Mouse (Mus musculus) kidney, adult 11 months (tissue): ENCODE results near the gene Frmd8.
A peak's percentile ranks its signal among the peaks of the same experiment; 100 is the strongest.

Experiments
- DNase-seq: peaks from one replicate; pipeline ENCODE4 v3.0.0; 2022

Gene Frmd8

DNA sequence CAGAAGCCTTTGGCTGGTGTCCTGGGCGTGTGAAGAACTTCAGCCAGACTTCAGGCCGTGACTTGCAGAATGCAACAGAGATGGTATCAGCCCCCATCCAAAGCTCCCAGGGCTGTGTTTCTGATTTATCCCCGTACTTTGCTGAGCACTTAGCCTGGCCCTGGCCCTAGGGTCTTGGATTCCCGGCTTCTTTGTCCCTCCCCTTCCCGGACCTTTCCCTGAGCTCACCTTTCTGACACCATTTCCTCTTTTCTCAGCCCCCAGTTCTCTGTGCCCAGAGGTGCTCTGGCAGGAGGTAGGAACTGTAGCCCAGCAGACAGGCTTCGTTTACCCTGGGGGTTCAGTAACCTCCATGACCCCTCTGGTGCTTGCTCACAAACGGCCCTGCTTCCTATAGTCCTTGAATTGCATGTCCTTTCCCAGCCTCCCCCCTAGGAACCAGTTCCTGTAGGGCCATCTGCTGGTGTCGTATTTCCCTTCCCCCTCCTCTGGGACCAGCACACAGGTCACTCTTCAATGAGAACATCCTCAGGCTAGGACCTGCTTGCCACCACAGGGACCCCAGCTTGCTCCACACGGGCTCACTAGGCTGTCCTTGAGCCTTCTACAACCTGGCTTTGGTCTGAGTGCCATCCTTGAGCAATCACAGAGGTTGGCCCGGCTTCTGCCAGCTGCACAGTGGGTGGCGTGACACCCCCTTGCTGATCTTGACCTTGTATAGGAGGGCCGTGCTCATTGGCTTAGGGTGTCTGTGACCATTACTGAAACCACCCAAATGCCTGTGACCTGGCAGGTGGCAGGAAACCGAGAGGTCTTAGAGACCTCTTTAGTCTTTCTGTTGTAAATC, 26.0 kb downstream of the Frmd8 start:
- DNase-seq = peak; percentile 71

DNA sequence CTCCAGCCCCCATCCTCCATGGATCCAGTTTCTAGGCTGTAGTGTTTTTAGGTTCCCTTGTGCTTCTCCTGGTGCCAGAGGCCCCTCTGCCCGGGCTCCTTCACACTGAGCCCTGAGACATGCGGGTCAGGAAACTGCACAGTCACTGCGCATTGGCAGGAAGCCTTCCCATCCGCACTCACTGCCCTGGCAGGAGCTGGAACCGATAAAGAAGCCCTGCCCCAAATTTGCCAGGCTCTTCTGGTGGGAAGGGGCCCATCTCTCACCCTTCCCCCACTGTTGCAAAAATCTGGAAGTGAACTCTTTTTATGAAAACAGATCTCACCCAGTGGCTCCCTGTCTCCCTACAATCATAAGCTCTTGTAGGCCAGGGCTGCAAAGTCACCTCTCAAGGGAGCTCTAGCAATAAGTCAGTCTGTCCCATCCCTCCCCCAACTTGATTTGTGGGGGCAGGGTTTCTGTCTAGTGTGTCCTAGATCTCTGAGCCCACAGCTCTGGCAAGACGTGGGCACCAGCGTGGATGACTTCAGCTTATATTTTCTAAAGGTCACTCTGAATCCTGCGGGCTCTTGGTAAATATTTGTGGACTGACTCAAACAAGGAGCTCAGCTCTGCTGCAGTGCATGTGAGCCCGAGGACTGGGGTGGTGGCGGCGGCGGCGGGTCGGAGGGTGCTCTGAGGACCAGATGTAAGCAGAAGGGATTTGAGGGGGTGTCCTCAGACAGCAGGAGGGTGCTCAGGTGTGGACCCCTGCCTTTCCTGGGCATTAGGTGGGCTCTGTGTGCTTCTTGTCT, 26.8 kb downstream of the Frmd8 start:
- DNase-seq = peak; percentile 80

DNA sequence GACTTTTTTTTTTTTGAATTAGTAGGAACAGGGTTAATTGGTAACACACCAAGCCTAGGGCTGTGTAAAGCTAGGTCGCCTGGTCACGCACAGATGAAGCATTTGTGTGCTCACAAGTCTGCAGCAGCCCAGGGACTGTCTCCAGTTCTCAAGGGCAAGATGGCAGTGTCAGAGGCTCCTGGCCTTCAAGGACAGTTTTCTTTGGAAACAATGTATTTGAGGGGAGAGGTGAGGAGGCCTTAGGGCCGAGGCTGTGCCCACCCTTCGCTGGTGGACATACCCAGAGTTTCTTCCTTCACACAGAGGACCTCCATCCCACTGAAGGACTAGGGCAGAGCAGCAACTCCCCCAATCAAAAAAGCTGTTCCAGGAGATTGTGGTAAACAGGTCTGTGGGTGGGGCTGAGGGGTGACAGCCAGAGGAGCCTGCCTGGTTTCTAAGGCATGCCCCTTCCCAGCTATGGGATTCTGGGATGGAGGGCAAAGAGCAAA, 27.7 kb downstream of the Frmd8 start:
- DNase-seq = peak; percentile 86

DNA sequence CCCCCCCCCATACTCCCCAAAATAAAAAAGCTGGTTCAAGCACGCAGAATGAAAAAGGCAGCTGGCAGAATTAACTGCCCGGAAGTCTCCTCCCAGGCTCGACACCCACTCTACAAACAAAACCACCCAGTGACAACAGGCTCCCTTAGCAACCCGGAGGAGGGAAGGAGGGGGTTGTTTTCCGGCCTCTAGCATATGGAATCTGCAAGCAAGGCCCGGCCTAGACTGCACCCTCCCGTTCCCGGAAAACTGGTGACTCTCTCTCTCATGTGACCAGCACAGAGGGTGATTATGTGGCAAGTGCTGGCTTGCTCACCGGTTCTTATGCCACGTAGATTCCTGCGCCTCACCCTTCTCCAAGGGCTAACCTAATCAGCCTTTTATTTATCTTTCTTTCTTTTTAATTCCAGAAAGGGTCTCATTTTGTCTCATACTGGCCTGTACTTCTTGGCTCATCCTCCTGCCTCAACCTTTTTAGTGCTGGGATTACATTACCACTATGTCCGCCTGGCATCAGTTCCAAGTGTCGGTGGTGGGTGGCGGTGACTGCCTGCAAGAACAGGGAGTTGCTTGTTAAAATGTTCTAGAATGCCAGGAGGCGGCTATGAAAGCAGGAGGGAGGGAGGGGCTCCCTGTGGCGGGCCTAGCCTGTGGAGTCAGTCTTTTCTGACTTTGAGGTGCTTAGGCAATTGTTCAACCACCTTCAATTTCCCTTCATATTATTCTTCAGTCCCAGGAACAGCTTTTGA, 28.3 kb downstream of the Frmd8 start:
- DNase-seq = peak; percentile 93

DNA sequence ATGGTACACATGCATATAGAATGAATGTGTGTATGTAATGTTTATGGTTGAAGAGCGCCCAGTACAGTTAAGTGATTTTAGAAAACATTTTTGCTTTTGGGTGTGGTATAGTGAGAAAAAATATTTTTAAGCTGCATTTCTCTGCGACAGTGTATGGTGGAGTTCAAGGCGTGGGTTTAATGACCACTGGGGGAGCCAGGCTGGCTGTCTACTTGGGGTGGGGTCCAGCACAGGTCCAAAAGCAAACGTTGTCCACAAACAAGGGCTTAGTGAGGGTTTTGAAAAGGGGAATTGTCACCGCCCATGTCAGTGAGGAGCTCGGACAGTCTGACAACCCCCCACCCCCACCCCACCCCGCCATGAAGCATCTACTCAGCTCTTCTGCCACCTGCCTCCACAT, 28.9 kb downstream of the Frmd8 start:
- peak; percentile 45 for DNase-seq

GRCm38 (mm10) chr19:5845319-5846135, 29.5 kb downstream of the Frmd8 start:
- DNase-seq = peak; percentile 98

DNA sequence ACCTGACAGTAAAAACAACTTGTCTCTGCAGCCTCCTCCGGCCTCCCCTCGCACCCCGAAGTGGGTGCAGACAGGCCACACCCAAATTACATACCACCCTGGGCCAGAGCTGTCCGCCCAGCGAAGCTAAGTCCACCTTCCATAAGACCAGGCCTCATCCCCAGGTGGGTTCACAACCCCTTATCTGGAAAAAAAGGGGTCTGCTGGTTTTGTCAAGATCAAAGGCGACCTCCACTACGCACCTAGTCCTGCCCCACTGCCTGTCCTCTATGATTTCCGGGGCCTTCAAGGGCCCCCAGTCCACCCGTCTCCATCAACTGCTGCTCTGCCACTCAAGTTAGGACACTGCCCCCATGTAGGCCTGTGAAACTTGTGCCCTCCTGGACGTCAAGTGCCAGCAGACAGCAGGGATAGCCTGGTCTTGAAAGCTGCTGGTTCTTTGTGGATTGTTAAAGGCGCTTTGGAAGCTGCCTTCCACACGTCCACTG, 30.2 kb downstream of the Frmd8 start:
- no peak for DNase-seq

DNA sequence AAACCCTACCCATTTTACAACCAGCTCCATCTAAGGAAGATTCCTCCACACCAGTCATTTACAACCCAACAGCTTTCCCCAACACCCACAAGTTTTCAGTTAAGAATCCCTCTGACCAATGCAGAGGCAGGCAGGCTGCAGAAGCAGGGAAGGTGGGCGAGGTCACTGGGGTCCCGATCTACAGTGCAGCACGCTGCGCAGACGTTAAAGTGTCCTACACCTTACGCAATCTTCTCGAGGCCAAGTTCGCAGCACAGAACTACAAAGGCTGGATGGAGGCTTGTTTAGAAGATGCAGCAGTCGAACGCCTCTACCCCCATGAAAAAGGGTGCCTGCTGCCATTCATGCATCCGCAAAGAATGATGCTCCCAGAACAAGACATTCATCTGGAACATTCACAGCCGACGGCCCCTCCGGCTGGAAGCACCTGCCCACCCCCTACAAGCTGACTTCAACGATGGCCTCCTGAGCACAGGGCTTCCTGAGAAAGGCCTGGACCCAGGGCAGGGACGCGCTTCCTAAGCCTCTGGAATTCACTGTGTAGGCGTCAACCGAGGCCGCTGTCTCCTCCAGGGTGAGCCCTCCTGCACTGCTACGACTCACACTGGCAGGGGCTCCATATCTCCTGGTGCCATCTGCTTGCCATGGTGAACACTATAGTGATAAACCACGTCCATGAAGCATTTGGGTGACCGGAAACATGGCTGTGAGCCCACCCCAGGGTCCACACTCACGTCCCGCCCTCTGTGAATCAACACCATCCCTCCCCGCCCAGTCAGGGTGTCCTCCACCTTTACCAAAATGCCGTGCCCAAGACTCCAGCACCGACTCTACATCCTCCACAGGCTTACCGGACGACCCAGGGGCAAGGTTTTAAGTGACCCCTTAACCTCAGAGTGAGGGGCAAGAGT, 31.0 kb downstream of the Frmd8 start:
- peak; percentile 49 for DNase-seq

- peak; percentile 53 for DNase-seq
Measured at GRCm38 (mm10) chr19:5842785-5843730, 32.0 kb downstream of the Frmd8 start.

DNA sequence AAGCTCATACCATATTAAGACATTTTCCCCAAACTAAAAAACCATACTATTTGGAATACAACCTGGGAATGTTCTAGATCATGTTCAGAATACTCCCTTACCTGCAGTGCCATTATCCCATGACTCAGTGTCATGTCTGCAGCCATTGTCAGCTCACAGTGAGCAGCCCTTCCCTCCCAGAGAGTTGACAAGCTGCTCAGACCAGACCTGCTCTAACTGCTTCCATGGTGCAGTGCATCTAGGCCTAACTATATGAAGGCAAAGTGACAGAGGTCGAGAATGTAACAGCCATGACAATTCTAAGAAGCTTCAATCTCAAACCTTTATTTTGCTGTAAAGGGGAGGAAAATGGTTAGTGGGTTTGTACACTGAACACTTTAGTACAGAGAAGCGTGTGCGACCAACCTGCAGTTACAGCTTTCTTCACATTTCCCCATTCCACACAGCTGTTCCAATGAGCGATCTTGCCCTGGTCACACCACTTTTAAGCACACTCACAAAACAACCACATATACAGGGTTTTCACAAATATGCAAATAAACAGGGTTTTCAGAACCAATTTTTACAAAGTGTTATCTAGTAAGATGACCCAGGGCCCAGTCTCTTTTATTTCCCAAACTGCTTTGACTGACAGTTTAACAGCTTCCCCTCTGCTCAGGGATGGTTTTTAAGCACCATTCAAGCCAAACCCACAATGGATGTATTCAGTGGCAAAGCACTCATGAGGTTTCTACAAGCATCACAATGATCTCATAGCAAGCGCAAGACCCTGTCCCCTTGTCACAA, 32.9 kb downstream of the Frmd8 start:
- no peak for DNase-seq

- peak; percentile 56 for DNase-seq
Measured at GRCm38 (mm10) chr19:5841389-5841946, 33.6 kb downstream of the Frmd8 start.

DNA sequence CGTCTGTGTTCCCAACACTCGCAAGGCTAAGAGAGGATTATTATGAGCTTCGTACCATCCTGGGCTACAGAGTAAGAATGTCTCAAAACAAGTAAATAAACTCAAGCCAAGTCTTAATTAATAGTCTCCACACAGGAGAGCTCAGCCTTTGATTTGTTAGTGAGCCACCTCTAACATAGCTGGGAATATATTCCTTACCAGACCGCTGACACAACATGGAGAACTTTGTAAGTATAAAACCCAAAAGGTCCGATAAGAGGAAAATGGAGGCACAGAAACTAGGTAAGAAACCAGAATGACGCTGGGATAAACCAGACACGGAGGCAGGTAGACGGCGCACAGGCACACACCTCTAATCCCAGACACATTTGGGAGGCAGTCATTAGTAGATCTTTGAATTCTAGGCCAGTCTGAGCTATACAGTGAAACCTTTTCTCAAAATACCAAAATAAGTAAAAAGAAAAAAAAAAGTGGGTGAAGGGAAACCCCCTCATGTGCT, 34.1 kb downstream of the Frmd8 start:
- no peak for DNase-seq

DNA sequence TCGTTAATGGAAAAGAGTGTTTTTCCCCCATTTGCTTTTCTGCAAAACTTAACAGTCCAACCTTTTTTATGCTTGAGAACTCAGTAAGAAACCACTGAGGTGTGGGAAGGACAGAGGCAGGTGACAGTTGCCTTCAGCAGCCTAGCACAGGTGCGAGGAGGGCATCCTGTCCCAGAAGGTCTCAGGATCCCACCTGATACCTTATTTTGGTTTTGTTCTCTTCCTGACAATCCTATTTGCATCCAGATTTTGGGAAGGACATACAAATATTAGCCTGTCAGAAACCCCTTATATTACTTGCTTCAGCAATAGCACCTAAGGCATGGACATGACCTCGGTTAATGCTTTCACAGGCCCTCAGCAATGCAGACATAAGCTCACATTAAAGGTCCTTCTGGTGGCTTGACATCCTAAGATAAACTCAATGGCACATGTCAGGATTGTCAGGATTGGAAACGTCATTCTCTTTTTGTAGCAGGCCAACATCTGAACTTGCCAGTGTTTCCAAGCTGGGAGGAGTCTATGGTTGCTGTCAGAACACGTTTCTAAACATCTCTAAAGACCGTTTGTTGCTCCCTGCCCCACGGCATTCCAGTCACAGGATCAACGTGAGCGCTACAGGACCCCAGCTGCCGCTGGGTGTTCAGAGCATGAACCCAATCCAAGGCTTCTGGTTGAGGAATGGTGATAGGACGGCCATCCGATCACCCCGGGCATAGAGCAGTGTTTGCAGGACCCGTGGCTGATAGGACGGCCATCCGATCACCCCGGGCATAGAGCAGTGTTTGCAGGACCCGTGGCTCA, 34.8 kb downstream of the Frmd8 start:
- DNase-seq = peak; percentile 46

GRCm38 (mm10) chr19:5839317-5840085, 35.6 kb downstream of the Frmd8 start:
- no peak for DNase-seq

GRCm38 (mm10) chr19:5838892-5839165, 36.2 kb downstream of the Frmd8 start:
- DNase-seq = no peak

DNA sequence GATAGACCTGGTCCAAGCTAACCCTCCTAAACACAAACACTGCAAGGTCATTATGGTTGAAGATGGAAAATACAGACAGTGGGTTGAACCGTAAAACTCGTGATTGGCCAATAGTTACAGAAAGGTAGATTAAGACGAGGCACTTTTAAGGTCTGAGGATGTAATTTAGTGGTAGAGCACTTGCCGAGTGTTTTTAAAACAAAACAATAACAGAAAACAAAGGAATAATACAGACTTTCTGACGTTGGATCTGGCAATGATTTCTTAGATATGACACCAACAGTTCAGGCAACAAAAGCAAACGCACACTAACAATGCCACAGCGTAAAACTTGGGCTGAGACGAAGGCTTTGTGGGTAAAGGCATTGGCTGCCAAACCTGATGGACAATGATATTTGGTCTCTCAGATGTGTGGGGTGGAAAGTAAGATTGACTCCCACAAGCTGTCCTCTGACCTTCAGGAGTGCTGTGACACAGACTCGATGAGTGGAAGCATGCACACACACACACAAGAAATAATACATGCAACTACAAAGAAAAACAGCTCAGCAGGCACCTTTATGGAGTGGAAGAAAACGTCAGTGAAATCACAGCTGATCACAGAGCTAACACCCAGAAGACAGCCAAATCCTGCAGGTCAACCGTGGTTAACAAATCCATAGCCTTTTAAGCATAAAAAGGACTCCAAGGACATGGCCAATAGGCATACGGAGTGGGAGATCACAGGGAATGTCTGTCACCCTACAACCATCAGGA, 36.8 kb downstream of the Frmd8 start:
- no peak for DNase-seq
